Mouse (Mus musculus) central nervous system, embryonic 11.5 days (tissue): ENCODE data around the gene Csdc2. TPM values are rescaled to one million over a fixed set of nuclear protein-coding genes. Genes with fewer than 3 reads are reported as not detected.

ENCODE experiments used
- polyA plus RNA-seq: library from polyadenylated mRNA; depleted of rRNA; stranded (reverse); fragments of >200 nt; gene quantifications from 2 replicates; pipeline ENCODE4 v1.2.3, GENCODE M21; 2012; rRNA removed

Gene Csdc2
- polyA plus RNA-seq: 11.6 and 15.1 TPM in 2 replicates

GRCm38 (mm10) chr15:81936679-81937078, at the start of gene Csdc2:
TSS of gene Csdc2 (plus strand) at chr15:81936759.

GRCm38 (mm10) chr15:81925760-81926445, 10.7 kb upstream of the Csdc2 start, which contains the start of gene Polr3h:
TSS of gene Polr3h (minus strand) at chr15:81926240.

GRCm38 (mm10) chr15:81960171-81961077, 23.9 kb downstream of the Csdc2 start, which contains the start of gene Pmm1:
TSS of gene Pmm1 (minus strand) at chr15:81960930.

GRCm38 (mm10) chr15:81980321-81980720, 43.8 kb downstream of the Csdc2 start, which contains the start of gene 1700029P11Rik:
TSS of gene 1700029P11Rik (plus strand) at chr15:81980540.

GRCm38 (mm10) chr15:81987646-81988045, 51.1 kb downstream of the Csdc2 start, which contains the start of gene Xrcc6:
TSS of gene Xrcc6 (plus strand) at chr15:81987835.

Other genes starting within 250 kb of the Csdc2 start
- 1.3 and 2.0 TPM in 2 replicates for gene Chadl, start 239.5 kb upstream of the Csdc2 start, polyA plus RNA-seq
- gene Zc3h7b, start 191.7 kb upstream of the Csdc2 start, polyA plus RNA-seq: 57.9 and 65.1 TPM in 2 replicates
- gene Rangap1, start 191.2 kb upstream of the Csdc2 start, polyA plus RNA-seq: 112 and 211 TPM in 2 replicates
- 30.6 and 34.0 TPM in 2 replicates for gene Tef, start 134.3 kb upstream of the Csdc2 start, polyA plus RNA-seq
- 15.6 and 16.6 TPM in 2 replicates for gene Tob2, start 78.0 kb upstream of the Csdc2 start, polyA plus RNA-seq
- 134 and 140 TPM in 2 replicates for gene Phf5a, start 64.8 kb upstream of the Csdc2 start, polyA plus RNA-seq
- gene Aco2, start 64.5 kb upstream of the Csdc2 start, polyA plus RNA-seq: 153 and 168 TPM in 2 replicates
- gene Polr3h, start 10.5 kb upstream of the Csdc2 start, polyA plus RNA-seq: 22.2 and 24.0 TPM in 2 replicates
- 37.8 and 50.3 TPM in 2 replicates for gene Pmm1, start 24.2 kb downstream of the Csdc2 start, polyA plus RNA-seq
- gene 1700029P11Rik, start 43.8 kb downstream of the Csdc2 start, polyA plus RNA-seq: not detected in 2 replicates
- gene Xrcc6, start 51.1 kb downstream of the Csdc2 start, polyA plus RNA-seq: 39.3 and 44.3 TPM in 2 replicates
- 20.3 and 29.7 TPM in 2 replicates for gene Desi1, start 97.1 kb downstream of the Csdc2 start, polyA plus RNA-seq
- 88.9 and 164 TPM in 2 replicates for gene Snu13, start 110.8 kb downstream of the Csdc2 start, polyA plus RNA-seq
- gene 4930407I10Rik, start 122.4 kb downstream of the Csdc2 start, polyA plus RNA-seq: 0.01 TPM in 1 of 2 replicates, not detected in the other
- gene Mei1, start 133.2 kb downstream of the Csdc2 start, polyA plus RNA-seq: 0.06 and 0.10 TPM in 2 replicates
- 23.7 and 25.0 TPM in 2 replicates for gene Ccdc134, start 191.2 kb downstream of the Csdc2 start, polyA plus RNA-seq
- gene Srebf2, start 210.4 kb downstream of the Csdc2 start, polyA plus RNA-seq: 120 and 126 TPM in 2 replicates